Mouse (Mus musculus): ENCODE data around the gene Edf1.

GRCm38 (mm10) chr2:25565741-25566140 is 8.1 kb downstream of the Edf1 start:
- TF ChIP-seq CTCF (conservative IDR thresholded peaks at IDR 0.05; ENCODE audit: low read length) (no peak), NANOG (IDR thresholded peaks at IDR 0.05; ENCODE audit: borderline replicate concordance, low read length) (no peak), POU5F1 (IDR thresholded peaks at IDR 0.05; ENCODE audit: borderline replicate concordance, low read length) (no peak)
